Mouse (Mus musculus): ENCODE results near the gene Npy4r.

- TF ChIP-seq CTCF (IDR thresholded peaks at IDR 0.05; ENCODE audit: insufficient read depth, low read length) (no peak), POLR2A (IDR thresholded peaks at IDR 0.05; ENCODE audit: borderline replicate concordance, extremely low read depth, low read depth, low read length) (no peak)
Measured at GRCm38 (mm10) chr14:34179351-34179750, 27.1 kb upstream of the Npy4r start.
